Mouse (Mus musculus) testis, postnatal 14 days (tissue): Measurements from ENCODE around the gene Plcl2.
"Not testable (repeated sequence)": the region's sequence is repeated elsewhere in the genome, so short reads cannot be mapped to it uniquely, and the experiment has no call there.

Source experiments
- DNase-seq: peaks from one replicate; pipeline ENCODE4 v3.0.0; 2021; ENCODE audit warnings: low spot score

Plcl2 gene

GRCm38 (mm10) chr17:50625584-50625983 is 116.4 kb downstream of the Plcl2 start:
- no peak for DNase-seq

DNA sequence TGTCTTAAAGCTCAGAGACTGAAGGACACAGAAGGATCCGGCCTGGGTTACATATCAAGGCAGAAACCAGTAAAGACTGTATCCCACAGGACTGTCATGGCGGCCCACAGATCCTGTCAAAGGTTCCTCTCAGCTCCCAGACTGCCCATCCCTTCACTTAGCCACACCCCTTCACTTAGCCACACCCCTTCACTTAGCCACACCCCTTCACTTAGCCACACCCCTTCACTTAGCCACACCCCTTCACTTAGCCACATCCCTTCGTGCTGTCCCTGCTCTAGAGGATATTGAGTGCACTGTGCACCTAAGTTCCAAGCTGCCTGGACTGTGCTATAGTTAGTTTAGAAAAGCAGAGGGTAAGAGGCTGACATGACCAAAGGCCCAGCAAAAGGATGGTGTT is 118.5 kb downstream of the Plcl2 start:
- no peak for DNase-seq

DNA sequence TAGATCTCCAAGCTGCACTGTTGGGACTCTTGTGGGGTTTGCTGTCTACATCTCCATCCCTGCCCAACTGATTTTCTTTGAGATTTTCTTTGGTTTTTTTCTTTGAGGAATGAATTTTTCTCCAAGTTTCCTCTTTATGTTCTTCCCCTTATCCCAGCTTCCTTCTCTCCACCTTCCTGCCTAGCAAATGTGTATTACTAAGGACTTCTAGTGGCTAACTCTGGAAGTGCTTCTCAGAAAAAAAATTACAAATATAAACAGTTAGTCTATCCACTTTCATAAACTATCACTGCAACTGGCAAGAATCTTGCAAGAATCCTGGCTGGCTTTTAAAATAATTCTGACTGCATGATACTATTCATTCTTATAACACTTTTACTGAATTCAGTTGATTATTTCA is 119.5 kb downstream of the Plcl2 start:
- no peak for DNase-seq

- not testable (repeated sequence) for DNase-seq
Observed at GRCm38 (mm10) chr17:50630992-50631391, 121.8 kb downstream of the Plcl2 start.

- no peak for DNase-seq
Observed at GRCm38 (mm10) chr17:50634008-50634871, 125.0 kb downstream of the Plcl2 start.

DNA sequence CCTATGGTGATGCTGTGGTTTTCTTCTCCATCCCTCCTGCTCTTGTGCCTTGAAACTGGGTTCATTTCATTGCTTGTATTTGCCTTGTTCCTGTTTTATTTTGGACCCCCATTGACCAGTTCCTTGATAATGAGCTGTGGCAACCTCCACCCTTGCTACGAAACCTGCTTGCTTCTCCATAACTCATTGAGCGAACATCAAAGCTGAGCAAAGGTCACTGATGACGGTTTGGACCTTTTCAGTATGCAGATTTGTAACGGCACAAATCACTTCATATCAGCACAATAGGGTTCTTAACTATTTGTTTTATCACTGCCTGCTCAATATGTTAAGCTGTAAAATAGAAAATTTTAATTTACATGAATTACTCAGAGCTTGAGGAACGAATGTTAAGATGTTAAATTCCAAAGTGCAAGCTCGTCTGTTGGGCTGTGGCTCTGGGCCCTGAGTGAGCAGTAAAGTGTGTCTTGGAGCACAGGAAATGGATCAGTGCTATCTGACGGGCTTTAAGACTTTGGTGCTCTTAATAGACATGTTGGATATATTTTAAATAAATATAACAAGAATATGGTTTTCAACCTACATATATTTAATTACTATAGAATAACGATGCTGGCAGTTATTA is 126.9 kb downstream of the Plcl2 start:
- DNase-seq: no peak

GRCm38 (mm10) chr17:50638791-50639190 is 129.6 kb downstream of the Plcl2 start:
- no peak for DNase-seq

DNA sequence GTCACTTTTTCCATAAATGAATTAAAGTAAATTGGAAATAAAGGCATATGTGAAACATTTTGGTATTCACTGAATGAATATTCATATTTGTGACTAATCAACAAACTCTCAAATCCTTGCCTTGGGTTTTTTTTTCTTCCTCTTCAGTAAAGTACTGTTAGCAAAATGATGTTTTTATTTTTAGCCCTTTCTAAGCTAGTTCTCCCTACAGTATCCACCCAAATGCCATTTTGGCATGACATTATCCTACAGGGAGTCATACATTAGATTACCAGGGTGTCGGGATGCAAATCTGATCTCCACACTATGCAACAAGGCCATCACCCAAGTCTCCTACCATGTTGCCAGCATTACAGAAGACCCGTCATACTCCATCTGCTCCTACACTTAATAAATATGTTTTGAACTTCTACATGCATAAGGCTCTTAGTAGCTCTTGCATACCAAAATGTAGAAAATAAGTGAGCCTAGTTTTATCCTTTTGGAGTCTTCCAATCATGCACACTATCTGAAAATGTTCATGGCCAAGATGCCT is 131.9 kb downstream of the Plcl2 start:
- no peak for DNase-seq

- DNase-seq: no peak
Observed at GRCm38 (mm10) chr17:50641879-50642278, 132.7 kb downstream of the Plcl2 start.

DNA sequence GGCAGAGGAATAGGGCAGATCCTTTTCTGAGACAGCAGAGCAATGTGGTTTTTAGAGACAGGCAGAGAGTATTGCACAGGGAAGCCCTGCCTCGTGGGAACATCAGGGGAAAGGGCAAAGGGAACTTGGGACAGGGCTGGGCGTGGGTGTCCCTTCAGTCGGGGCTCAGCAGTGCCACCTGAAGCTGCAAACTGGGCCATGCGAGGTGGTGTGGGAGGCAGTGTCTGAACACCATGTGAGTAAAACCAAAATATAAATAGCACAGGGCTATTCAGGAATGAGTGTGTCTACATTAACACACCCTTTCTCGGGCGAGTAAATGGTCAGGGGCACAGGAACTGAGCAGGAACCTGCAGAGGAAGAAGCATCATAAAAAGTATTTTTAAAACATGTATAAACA is 134.2 kb downstream of the Plcl2 start:
- no peak for DNase-seq

GRCm38 (mm10) chr17:50643989-50644388 is 134.8 kb downstream of the Plcl2 start:
- DNase-seq: no peak

DNA sequence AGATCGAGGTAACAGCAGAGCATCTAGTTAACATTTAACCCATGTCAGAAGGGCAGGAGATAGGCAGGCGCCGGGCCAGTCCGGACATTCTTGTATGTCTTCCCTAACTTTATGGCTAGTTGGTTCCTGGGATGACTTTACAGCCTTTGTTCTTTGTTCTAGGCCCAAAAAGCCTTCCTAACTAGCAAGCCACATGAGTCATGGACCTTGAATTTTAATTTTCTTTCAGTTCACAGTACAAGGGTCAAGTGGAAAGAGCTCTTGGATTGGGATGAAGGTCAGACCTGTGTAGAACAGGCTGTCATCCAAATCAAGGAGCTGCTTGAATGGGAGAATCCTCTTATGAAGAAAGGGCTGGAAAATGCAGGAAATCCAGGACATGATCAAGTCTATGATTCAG is 138.9 kb downstream of the Plcl2 start:
- DNase-seq: not testable (repeated sequence)

DNA sequence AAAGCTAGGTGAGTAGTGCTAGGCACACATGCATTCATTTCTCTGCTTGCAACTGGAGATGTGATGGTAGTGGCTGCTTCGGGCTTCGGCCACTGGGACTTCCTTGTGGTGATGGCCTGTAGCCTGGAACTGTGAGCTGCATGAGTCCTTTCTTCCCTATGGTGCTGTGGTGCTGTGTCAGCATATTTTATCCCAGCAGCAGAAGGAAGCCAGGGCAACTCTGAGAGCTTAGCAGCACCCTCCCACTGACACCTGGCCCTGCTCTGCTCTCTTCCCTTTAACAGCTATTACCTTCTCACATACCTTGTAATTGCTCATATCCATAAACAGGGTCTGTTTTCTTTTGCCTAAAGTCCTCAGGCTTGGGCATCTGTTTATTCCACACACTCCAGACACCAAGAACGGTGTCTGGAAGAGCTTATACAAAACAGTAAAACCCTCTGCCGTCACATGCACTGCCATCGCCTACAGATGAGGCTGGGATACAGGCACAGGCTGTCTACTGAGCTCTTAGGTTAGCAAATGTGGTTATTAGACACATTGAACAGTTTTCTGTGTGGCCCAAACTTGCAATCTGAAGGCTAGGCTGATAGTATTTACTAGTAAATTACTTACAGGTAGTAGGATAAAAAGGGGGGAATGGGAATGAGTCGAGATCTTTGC is 139.7 kb downstream of the Plcl2 start:
- no peak for DNase-seq

DNA sequence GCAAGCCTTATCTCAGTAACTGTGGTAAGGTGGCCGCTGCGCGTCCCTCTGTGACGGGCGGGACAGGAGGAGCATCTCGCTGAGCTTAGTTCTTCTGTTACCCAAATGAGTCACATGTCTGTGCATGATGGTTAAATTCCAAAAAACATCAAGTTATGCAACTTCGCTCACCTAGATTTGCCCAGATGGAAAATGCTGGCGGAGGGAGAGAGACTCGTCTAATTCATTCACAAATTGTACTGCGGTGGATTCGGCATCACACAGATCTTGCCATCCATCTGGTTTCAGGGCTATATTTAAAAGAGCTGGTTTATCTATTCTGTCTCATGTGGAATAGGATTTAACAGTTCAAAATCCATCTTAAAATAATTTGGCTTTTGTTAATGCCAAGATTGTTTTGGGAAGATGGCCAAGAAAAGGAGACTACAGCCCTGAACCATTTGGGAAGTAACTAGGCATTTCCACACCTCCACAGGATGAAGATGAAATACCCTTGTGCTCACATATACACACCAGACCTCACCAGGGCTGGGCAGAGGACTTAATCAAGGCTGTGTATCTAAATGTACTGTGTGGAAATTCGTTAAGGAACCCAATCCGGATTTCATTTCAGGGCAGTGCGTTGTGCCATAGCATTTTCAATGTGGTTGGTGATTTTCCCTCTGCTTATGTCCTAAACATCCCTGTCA is 141.5 kb downstream of the Plcl2 start:
- DNase-seq: no peak

- DNase-seq: no peak
Observed at GRCm38 (mm10) chr17:50654741-50655415, 145.7 kb downstream of the Plcl2 start.

DNA sequence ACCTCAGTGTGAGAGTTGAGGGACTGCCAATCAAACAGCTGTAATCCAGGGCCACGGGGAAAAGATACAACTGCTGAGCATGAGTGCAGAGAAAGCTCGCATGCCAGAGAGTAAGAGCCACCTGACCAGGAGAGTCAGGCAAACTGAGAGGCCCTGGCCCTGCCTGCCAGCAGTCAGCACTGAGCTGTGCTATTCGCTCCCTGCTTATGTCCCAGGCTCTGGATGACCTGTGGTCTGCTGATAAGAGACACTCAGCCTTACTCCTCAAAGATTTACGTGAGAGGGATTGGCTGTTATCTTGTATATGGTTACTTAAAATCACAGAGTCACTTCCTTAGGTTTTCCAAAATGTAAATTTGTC is 146.2 kb downstream of the Plcl2 start:
- DNase-seq: no peak

DNA sequence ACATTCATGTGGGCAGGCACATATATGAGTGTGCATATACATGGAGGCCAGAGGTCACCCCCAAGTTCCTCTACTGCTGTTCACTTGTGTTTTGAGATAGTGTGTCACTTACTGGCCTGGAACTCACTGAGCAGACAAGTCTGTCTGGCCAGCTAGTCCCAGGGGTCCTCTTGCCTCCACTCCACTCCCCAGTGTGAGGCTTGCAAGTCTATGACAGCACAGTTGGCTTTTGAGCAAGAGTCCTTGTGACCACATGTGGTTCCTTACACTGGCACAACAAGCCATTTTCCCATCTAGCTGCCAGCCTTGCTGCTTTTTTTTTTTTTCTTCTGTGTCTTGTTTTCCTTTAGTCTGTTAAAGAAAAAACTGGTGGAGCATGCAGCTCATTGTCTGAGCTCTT is 148.1 kb downstream of the Plcl2 start:
- no peak for DNase-seq

GRCm38 (mm10) chr17:50658901-50659300 is 149.7 kb downstream of the Plcl2 start:
- no peak for DNase-seq

- DNase-seq: no peak
Observed at GRCm38 (mm10) chr17:50667596-50667995, 158.4 kb downstream of the Plcl2 start.

DNA sequence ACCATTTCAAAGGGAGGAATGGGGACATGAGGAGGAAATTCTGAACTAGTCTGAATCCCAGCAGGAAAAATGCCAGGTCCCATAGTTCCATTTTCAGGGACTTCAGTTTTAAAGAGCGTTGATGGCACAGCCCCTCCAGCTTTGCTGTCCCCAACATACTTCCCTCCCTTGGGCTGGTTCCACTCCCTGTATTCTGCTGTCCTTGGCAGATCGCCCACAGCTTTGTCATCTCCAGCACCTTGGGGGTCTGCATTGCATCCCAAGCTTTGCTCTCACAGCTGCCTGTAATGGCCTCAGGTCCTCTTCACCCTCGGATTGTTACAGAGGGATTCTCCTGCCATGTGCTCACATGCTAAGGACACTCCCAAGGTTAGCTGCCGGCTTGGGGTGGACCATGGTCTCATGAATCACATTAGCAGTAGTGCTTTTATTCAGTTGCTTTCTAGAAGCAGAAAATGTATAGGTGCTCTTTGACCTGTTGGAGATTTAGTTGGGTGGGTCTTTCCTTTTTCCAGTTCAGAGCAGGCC is 159.5 kb downstream of the Plcl2 start:
- no peak for DNase-seq

- DNase-seq: no peak
Observed at GRCm38 (mm10) chr17:50671416-50671815, 162.2 kb downstream of the Plcl2 start.
